Mouse (Mus musculus) testis, postnatal 10 days (tissue): Measurements from ENCODE around the gene Hjurp.
A peak's percentile ranks its signal among the peaks of the same experiment; 100 is the strongest.

Source experiments
- DNase-seq: peaks from one replicate; pipeline ENCODE4 v3.0.0; 2021; ENCODE audit warnings: low spot score

Hjurp gene

DNA sequence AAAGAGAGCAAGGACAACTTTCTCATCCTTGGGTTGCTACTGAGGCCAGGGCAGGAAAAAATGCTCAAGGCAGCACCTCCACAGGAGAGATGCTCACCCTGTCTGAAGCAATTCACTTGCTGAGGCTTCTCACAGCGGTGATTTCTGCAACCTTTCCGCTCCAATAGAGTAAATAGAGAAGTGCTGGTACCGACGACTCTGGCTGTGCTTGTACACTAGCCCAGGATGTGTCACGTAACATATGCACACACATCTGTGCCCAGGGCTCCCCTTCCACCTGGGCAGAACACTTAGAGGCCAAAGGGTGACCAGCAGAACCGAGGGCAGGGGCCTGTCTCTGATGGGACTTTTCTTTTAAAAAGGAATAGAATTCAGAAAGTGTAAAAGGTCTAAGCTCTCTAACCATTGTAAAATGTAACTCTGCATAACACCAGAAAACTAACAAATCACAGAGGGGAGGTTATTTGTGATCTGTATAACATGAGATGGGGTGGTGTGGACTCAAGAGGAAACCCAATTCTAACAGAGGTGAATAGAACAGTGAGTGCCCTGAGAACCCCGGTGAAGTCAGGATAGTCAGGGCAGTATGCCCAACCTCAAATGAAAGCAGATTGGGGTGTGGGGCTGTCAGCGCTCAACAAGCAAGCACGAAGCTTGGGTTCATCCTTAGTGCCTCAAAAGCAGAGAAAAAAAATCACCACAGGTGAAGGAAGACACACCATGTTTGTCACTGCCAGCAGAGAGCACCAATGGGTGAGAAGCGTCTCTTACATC is 16.6 kb downstream of the Hjurp start:
- DNase-seq = no peak

DNA sequence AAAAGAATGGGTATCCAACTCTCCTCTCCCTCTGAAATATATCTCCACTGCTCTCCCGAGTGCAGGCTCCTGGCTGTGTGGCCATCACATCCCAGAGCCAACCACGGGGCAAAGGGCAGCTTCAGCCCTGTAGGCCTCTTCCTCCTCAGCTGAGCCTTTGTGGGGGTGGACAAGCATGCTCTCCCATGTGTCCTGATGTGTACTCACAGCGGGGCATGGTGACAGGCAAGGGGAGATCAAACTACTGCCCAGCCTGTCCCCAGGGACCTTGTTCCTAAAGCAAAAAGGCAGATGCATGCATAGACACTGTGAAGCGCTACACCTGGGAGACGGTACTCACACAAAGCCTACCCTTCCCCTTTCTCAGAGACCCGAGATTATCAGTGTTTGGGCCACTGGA is 17.3 kb downstream of the Hjurp start:
- peak; percentile 88 for DNase-seq

DNA sequence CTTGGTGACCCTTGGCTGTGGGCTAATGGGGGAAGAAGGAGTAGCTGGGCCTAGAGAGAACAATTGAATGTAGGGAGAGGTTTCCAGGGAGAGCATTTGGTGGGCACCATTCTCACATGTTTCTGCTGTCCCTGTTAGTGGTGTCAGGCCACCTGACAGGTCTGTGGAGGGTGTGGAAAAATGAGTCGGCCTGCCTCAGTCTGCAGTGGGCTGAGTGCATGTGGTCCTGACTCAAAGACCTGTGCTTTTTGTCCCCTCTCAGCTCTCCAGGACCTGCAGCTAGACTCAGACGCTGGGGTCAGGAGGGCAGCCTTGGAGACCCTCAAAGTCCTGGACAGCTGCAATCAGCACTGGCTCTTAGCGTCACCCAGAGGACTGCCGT is 17.8 kb downstream of the Hjurp start:
- peak; percentile 74 for DNase-seq

DNA sequence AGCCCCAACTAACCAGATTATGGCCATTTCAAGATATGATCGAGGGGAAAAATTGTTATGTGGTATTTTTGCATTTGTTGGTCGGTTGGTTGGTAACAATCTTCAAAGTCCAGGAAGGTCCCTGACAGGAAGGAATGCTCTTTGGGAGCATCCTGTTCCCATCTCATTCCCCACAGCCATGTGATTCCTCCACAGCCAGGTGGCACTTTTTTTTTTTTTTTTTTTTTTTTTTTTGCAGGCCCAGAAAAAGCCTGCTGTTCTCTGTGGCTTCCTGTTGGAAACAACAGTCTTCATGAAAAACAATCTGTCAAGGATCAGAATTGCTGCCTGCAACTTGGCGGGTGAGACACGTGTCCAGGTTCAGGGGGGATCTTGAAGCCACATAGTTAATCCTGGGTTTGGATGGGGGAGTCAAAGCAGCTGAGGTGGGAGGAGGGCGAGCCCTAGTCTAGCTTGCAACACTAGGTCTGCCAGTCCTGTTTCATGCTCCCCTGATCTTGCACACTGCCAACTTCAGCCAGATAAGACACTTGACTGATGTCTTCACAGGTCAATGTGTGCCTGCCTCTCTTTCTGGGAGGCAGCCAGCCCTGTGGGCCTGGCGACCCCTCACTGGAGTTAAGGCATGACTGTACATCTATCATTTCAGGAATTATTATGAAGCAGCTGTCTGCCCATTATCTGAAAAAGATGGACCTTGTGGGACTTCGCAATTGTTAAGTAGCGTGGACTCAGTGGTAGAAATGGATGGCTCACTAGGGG is 18.4 kb downstream of the Hjurp start:
- DNase-seq = peak; percentile 76

DNA sequence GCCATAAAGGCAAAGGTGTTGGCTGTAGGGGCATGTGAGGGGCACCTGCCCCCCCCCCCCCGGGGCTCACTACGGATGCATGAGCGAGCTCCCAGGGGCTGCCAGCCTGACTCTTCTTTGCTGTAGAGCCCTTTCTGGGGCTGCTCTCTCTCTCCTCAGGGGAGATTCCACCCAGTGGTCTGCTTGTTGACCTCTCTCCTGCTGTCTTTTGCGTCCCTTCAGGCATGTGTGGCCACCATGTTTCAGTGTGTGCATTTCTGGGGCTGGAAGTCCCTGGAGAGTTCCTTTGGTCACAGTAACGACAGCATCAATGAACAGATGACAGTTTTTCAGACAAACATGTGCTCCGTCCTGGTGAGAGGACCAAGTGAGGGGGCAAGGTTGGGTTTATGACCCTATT is 19.1 kb downstream of the Hjurp start:
- no peak for DNase-seq

DNA sequence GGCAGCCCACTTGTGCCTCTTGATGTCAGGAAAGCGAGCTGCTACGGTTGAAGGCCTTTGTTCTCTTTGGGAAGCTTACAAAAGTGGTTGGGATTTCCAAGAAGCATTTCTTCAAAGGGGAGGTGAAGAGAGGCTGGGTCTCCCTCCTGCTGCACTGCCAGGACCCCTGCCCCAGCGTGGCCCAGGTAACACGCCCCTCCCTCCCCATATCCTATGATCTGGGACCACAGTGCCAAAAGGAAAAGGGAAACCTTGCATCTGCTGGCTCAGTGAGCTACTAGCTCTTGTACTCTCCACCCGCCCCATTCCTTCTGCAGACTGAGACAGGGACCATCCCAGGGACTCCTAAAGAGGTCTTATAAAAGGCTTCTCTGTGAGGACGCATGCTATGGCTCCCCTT is 19.8 kb downstream of the Hjurp start:
- DNase-seq = no peak

DNA sequence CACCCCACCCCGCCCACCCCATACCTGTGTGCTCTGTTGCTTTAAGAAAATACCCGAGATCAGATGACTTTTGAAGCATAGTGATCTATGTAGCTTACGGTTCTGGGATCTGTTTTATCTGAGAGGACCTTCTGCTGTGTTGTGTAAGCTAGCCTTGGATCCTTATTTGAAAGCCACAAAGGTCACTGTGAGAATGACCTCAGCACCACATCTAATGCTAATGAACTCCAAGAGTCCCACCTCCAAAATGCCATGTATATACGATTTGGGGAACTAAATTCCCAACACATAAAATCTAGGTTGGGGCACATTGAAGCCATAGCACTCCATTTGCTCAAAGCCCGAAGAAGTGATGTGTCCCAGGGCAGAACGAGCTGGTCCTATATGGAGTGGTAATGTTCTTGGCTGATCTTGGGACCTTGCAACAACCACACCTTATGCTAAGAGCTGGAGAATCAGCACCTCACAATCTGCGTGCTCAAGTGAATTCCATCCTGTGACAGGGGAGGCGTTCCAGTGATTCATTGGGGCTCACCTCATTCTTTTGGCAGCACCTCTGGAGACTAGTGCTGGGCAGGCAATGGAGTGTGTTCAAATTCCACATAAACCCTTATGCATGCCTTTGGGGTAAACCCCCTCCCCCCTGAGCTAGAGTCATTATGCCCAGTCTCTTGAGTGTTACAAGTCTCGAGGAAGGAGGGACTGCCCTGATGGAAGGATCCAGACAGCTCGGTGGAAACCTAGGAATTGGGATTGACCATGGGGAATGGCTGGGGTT is 20.4 kb downstream of the Hjurp start:
- no peak for DNase-seq

DNA sequence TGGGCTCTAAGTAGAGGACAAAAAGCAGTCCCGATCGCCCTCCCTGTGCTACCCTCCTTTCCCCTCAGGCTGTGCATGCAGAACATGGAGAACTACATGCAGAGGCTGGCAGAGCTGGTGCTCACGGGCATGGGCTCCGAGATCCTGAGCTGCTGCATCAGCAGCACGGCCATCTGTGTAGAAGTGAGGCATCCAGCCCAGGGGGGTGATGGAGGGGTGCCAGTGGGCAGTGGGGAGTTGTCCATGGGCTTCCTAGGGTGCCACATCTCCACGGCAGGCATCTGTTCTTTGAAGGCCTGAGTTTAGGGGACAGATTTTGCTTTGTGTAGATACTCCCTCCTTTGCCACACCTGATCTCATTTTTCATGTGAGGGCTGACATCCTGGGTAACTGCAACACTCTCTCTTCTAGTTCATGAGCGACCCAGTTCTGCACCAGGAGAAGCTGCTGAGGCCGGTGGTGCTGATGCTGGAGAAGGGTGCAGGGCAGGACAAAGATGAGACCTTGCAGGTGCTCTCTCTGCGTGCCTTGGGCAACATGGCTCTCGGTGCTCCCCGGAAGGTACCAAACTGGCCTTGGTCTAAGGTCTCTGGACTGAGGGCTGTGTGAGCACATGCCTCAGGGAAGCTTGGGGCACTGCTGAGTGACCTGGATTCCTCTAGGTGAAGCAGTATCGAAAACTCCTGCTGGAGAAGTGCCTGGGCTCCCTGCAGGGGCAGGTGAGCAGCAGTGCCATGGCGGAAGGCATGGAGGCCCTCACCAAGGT is 21.3 kb downstream of the Hjurp start:
- DNase-seq = peak; percentile 80

DNA sequence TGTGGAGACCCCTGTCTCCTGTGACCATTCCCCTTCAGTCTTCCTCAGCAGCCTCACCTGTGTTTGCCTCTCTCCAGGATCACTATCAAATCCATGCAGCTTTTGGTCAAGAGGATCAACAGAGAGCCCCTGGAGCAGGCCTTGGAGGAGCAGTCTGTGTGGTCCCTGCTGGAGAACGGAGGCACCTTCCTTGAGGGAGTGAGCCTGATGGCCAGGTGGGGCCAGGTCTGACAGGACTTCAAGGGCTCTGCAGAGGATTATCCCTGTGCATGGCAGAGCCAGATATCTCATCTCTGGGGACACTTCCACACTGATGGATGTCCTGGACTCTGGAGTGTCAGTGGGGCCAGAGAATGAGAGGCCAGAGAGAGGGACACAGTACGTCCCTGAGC is 22.0 kb downstream of the Hjurp start:
- no peak for DNase-seq

DNA sequence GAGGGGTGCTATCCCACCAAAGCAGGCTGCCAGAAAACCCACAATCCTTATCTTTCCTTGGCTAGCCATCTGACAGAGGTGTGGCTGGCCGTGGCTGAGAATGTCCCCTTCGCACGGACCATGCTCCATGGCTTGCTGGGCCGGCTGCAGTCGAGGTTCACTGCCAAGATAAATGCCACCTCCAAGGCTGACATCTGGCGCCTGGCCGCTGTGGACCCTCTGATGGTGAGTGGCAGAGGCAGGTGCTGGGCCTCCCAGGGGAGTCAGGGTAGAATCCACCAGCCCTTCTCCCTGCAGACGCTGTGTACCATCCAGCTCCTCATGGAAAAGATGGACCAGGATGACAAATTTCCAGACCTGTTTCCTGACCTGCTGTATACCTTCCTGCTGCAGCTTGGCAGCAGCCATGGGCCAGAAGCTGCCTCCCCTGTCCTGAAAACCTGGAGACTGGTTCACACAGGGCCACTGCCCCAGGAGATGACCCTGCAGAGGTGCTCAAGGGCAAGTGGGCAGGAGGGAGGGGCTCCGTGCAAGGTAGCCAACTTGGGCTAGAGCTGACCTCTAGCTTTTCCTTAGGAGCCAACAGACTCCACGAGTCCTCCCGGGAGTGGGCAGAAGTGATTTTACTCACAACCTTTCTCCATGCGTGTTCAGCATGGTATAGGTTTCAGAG is 22.5 kb downstream of the Hjurp start:
- DNase-seq = peak; percentile 77

DNA sequence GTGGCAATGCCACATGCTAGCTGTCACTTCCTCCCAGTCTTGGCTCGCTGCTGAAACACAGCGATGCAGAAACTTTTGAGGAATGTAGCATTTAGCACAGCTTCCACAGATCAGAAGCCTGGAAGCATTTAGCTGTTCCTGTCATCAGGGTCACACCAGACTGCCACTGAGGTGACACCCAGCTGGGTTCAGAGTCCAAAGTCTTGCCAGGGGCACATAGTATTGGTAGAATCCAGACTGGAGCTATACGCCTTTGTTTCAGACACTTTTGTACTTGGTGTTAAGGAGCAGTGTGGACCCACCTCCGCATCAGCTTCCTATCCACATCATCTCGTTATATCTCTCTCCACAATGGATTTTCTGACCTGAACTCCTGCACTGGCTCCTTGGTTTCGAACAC is 23.9 kb downstream of the Hjurp start:
- DNase-seq = no peak

DNA sequence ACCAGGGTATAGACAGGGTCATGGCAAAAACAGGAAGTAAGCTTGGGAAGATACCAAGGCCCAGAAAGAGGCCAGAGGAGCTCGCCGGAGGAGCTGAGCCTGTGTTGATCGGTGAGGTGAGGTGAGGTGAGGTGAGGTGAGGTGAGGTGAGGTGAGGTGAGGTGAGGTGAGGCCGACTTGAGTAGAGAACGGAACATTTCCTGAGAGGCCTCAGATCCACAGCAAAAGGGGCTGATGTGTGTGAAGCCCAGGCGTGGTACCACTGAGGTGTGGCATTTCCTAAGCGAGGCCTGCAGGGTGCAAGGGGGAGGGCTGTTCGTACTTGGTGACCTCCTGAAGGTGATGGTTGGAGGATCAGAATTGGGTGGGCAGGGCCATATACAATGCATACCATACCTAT is 24.3 kb downstream of the Hjurp start:
- DNase-seq = no peak

DNA sequence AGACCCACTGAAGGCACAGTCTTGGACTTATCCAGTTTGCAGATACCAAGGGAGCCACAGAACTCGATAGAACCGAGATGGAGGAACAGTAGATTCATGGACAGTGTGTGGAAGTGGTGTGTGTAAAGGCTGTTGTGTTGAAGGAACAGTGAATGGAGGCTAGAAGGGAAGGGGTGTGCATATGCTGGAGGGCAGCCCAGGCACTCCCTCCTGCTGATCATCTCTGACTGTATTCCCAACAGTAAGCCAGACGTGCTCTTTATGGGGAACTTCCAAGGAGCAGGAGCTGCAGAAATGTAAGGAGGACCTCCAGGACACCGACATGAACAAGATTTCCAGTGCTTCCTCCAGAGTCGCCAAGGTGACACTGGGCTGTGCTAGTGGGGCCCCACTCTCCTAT is 27.4 kb downstream of the Hjurp start:
- DNase-seq = no peak

DNA sequence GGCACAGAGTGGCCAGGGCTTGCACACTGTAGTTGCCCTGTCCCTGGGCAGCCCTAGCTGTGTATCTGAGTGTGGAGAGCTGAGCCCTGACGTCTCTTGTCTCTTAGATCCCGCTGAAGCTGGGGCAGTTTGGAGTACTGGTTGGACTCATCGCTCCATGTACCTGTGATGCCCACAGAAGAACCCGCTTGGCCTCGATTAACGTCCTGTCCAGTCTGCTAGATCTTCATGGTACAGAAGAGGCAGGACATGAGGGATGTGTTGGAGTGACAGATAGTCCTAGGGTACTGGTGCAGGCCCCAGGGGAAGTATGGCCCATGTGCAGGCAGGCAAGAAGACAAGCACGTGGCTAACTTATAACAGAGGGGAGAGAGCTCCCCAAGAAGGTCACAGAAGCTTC is 27.8 kb downstream of the Hjurp start:
- DNase-seq = no peak

DNA sequence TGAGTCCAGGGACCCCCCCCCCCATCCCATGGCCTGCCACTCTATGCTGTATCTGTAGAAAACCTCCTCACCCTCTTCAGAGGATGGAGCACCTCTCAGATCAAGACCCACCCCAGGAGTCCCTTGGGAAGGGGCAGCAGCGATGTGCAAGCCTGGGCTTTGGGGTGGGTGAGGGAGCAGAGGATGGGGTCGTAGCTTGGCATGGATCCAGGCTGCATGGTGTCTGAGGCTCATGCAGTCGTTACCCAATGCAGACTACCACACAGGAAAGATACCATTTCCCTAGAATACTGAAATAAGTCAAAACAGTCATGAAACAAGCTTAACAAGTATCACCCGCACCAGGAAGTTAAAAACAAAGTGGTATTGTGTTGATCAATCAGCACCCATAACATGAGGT is 28.8 kb downstream of the Hjurp start:
- peak; percentile 82 for DNase-seq

DNA sequence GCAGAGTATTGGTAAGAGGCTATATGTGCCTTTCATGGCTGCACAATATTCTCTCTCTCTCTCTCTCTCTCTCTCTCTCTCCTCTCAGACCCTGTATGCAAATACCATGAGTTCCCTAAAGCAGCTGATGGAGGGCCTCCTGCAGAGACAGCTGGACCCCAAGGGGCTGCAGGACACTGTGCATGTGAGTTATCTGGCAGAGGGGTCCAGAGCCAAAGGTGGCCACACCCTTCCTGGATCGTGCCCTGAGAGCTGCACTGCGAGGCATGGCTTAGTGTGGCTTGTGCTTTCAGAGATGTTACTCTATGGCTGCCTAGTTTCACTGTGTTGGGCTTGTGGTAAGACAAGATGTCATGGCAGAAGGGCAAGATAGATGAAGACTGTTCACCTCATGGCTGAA is 29.8 kb downstream of the Hjurp start:
- DNase-seq = peak; percentile 65

DNA sequence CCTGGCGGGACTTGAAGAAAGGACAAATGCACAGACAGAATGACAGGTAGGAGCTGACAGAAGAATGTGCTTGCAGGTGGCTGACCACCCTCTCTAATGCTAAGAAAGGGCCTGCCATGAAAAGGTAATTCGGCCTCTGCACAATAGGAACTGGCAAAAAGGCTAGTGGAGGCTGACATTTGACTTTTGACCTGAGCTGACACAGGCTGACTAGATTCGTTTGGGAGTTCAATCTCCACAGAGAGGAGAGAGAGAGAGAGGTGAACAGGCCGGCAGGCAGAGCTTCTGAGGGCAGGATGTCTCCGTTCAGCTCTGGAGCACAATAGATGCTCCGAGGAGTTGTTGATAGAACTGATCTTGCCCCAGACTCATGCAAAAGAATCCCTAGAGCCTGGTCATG is 31.0 kb downstream of the Hjurp start:
- no peak for DNase-seq

DNA sequence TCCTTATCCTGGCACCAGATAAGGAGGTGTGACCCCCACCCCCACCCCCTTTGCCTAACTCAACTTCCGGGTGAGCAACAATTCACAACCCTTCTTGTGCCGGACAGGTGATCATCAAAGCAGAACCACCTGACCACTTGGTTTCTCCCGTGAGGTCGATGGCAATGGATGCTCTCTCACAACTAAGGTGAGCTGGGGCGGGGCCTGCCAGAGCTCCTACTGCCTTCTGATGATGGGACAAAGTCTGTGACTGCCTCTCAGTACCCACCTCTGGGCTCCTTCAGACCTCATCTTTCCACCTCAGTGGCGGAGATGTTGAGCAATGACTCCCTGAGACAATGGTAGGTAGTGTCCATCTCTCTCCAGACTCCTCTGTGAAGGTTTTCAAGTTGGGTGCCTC is 31.6 kb downstream of the Hjurp start:
- DNase-seq = peak; percentile 71

DNA sequence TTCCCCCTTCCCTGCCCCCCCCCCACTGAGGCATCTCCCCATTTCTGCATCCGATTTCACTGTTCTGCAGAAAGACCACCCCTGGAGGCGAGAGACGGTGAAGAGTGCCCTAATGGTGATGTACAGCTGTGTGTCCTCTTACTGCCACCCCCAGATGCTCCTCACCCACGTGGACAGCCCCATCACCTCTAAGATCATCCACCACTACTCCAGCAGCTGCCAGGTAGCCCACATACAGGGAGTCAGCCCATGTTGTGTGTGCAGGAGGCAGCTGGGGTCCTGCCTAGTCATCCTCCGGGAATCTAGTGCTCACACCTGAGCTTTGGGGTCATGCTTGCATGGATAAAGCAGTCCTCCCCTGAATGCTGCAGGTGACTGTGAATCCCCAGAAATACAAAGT is 33.6 kb downstream of the Hjurp start:
- no peak for DNase-seq

DNA sequence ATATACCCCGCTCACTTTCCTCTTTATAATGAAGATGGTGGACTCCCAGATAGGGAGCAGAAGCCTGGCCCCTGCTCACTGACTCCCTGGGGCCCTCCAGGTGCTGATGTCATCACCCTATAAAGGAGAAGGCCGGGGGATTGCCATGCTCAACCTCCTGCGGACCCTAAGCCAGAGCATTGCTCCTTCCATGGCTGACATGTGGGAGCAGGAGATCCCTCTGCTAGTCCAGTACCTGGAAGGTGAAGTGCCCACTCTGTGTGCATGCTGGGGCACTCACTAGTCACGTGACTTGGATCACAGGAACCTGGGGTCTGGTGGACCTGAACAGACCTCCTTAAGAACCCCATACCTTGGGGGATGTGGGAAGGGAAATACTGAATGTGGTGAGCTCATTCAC is 36.9 kb downstream of the Hjurp start:
- peak; percentile 64 for DNase-seq

DNA sequence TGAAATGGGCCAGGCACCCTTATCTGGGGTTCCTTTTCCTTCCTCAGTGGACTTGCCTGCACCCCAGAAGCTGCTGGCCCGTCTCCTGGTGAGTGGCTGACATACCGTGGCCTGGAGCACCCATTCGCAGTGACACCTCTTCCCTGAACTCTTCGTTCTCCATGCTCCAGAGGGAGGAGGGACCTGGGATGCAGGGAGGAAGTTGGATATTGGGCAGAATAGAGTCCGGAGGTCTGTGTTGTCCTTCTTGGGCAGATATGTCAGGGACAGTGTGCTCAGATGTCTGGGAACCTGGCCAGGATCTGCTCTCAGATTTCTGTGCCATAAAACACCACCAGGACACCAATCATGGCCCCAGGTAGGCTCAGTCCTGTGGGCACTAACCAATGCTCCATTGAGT is 37.4 kb downstream of the Hjurp start:
- peak; percentile 65 for DNase-seq

DNA sequence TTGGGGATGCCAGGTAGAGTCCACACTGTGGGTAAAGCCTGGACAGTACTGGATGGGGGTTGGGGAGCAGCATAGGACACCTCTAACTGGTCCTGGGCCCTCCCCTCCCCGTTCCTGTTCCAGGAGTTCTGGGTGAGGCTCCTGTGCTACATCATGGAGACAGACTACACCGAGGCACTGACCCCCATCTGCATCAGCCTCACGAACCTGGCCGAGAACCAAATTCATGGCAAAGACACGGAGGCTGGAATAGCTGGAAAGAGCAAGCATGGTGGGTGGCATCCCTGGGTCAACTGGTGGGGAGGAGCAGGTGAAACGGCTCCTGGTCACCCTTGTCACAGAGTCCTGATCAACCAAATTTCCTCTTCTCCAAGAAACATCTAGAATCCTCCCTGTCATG is 38.7 kb downstream of the Hjurp start:
- DNase-seq = peak; percentile 70
